Mouse (Mus musculus): ENCODE data around the gene Gm20388.

DNA sequence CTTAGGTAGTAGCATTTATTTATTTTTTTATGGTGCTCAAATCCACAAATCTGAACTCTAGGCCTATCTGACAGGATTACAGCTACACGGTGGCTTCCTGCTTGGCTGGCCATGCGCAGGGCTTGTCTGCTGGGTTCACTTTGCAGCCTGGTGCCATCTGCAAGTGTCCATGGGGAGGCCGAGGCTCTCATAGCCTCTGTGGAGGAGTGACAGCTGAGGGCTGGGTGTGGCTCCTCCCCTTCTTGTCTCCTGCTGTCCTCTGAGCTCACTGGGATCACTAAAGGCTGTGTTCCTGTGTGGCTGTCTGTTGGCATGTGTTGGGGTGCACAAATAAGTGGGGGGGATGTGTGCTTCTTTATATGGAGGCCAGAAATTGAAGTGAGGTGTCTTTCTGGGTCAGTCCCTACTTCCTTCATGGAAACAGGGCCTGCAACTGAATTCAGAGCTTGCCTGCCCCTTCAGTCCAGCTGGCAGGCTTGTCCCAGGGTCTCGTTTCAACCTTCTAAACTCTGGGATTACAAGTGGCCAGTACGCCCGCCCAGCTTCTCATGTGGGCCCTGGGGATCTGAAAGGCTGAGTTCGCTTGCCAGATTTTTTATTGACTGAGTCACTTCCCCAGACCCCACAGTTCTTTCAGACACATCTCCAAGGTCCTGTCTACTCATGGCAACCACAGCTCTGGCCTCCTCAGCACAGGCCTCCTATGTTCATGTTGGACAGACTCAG, 304.9 kb downstream of the Gm20388 start:
- TF ChIP-seq POLR2A (IDR thresholded peaks at IDR 0.05; ENCODE audit: insufficient read depth, low read depth, low read length) (no peak), CTCF (IDR thresholded peaks at IDR 0.05; ENCODE audit: insufficient read depth, low read depth, low read length) (no peak)

Measured in olfactory bulb, adult 2 months (tissue).